Mouse (Mus musculus) kidney, postnatal 0 days (tissue): ENCODE measurements at regions not wholly inside any gene's neighbourhood (a gene's known extent, or its start where the extent isn't known, plus 50 kb on each side); places are given as distances from the start of the nearest gene placed in this dataset.

ENCODE experiments used
- ATAC-seq: fragments of 200-750 bp; cut with Nextera tagmentation; replicated peaks from 2 replicates; pipeline ENCODE4 v1.8.0; 2017; ENCODE audit warnings: low read depth, moderate number of reproducible peaks, moderate TSS enrichment, moderate library complexity; ENCODE audit not compliant: low FRiP score
- DNase-seq: peaks from one replicate; pipeline ENCODE4 v3.0.0-alpha.2; 2016; ENCODE audit warnings: low spot score
- H3K27ac ChIP-seq: fragments of 300-500 bp; sonication (generic); 2 replicates; pipeline ENCODE4 v1.5.1; 2014; ENCODE audit warnings: mild to moderate bottlenecking
- H3K27me3 ChIP-seq: fragments of 300-500 bp; sonication (generic); 2 replicates; pipeline ENCODE4 v1.6.1; 2014; ENCODE audit warnings: low read length, mixed read lengths; ENCODE audit not compliant: insufficient read depth
- H3K36me3 ChIP-seq: fragments of 300-500 bp; sonication (generic); 2 replicates; pipeline ENCODE4 v1.6.1; 2014; ENCODE audit warnings: low read length, mixed read lengths; ENCODE audit not compliant: insufficient read depth
- H3K4me1 ChIP-seq: fragments of 300-500 bp; sonication (generic); replicated peaks from 2 replicates; pipeline ENCODE4 v1.6.1; 2014; ENCODE audit warnings: antibody characterized with exemption, low read length, mixed read lengths; ENCODE audit not compliant: insufficient read depth
- H3K4me2 ChIP-seq: fragments of 300-500 bp; sonication (generic); 2 replicates; pipeline ENCODE4 v1.6.1; 2014; ENCODE audit warnings: mild to moderate bottlenecking, low read length, moderate library complexity, mixed read lengths
- H3K4me3 ChIP-seq: fragments of 300-500 bp; sonication (generic); replicated peaks from 2 replicates; pipeline ENCODE4 v1.5.1; 2014; ENCODE audit warnings: low read depth, low read length
- H3K9ac ChIP-seq: fragments of 300-500 bp; sonication (generic); 2 replicates; pipeline ENCODE4 v1.6.1; 2014; ENCODE audit warnings: low read depth, low read length
- H3K9me3 ChIP-seq: fragments of 300-500 bp; sonication (generic); replicated peaks from 2 replicates; pipeline ENCODE4 v1.6.1; 2016; ENCODE audit warnings: low read length, inconsistent platforms, mixed read lengths
- CTCF ChIP-seq: IDR thresholded peaks from 2 replicates; pipeline ENCODE4 v1.5.1; 2016; ENCODE audit warnings: antibody characterized with exemption, low read depth, mild to moderate bottlenecking, moderate library complexity
- WGBS: fragments of 180-500 bp; shearing (Covaris S2); extraction: QIAGEN DNeasy Blood & Tissue Kit; methylation state at CpG from one replicate; pipeline ENCODE4 v1.1.7; 2014; 5-methylcytosine and 5-hydroxymethylcytosine counted together

DNA sequence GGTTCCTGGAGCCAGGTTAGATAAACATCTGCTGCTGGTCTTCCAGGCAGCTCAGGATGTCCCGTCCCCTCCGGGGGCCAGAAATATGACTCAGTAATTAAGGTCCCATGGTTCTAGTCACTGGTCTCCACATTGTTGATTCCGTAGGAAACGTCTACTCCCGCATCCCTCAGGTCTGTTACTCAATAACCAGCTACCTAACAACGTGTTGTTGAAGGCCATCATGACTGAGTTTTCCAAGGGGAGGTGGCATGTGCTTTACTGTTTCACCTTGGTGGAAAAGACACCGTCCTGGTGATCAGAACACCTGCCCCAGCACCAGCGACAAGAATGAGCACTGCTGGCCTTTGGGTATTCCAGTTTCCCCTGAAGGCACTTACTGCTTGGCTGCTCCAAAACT lies 377.9 kb downstream of the Lpin1 start:
- Histone ChIP-seq H3K9ac (no peak overlapping the region), H3K4me3 (no peak overlapping the region), H3K4me2 (no peak overlapping the region), H3K27ac (no peak overlapping the region), H3K27me3 (no peaks in the 10 kb centered on the region), H3K9me3 (no peaks in the 10 kb centered on the region), H3K36me3 (no peaks in the 10 kb centered on the region), H3K4me1 (no peaks in the 10 kb centered on the region)
- 47% methylated on average over 8 of the region's 8 CpGs for WGBS
- ATAC-seq (peak; percentile 57; the same call in 1 of the 2 replicates), DNase-seq (no peak)
- no peak for TF ChIP-seq CTCF

DNA sequence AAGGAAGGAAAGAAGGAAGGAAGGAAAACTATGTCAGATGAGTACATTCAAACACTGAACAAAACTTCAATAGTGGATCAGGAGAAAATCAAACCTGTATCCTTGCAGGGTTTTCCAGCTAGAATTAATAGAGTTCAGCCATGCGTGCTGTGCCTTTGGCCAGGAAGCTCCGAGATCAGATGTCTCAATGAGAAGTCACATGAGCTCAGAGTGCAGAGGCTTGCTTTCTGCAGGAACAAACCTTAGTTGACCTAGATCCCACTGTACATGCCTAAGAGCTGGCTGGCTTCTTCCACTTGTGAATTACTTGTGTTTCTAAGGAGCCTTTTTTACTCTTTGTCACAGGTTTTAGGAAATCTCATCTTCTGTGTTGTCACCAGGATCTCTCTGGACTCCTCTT lies 378.7 kb downstream of the Lpin1 start:
- no peaks in the 10 kb centered on the region for H3K9me3 ChIP-seq
- H3K4me1 ChIP-seq, result no peaks in the 10 kb centered on the region
- peak; percentile 72; the same call in 1 of the 2 replicates for ATAC-seq
- DNase-seq, result peak; percentile 67
- WGBS, result 17% methylated on average over 2 of the region's 2 CpGs
- no peaks in the 10 kb centered on the region for H3K27me3 ChIP-seq
- H3K4me3 ChIP-seq, result no peak overlapping the region
- no peak overlapping the region for H3K27ac ChIP-seq
- no peak overlapping the region for H3K9ac ChIP-seq
- no peak overlapping the region for H3K4me2 ChIP-seq
- H3K36me3 ChIP-seq, result no peaks in the 10 kb centered on the region
- TF ChIP-seq CTCF, result no peak

DNA sequence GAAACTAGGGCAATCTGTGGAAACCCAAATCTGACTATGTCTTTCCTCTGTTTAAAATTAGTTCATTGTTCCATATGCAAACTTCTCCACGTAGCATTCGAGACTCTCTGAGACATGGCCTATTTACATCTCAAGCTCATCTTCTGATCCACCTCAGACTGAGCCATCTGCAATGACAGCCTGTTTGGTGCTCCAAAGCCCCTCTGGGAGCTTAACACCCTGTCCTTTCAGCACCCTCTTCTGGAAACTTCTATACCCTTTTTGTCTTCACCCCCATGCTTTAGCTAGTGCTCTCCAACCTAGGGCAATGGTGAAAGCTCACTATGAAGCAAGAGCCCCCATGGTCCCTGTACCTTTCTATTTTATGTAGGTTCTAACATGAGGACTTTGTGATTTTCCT lies 379.7 kb downstream of the Lpin1 start:
- Histone ChIP-seq H3K9ac (no peak overlapping the region), H3K27me3 (no peaks in the 10 kb centered on the region), H3K4me3 (no peak overlapping the region), H3K27ac (no peak overlapping the region), H3K4me2 (no peak overlapping the region), H3K9me3 (no peaks in the 10 kb centered on the region), H3K36me3 (no peaks in the 10 kb centered on the region), H3K4me1 (no peaks in the 10 kb centered on the region)
- peak; percentile 32 for DNase-seq
- 0 out of 2 replicates have a peak, but pooled peaks have one; percentile 29 for TF ChIP-seq CTCF
- 92% methylated on average over 2 of the region's 2 CpGs for WGBS
- no peak for ATAC-seq

DNA sequence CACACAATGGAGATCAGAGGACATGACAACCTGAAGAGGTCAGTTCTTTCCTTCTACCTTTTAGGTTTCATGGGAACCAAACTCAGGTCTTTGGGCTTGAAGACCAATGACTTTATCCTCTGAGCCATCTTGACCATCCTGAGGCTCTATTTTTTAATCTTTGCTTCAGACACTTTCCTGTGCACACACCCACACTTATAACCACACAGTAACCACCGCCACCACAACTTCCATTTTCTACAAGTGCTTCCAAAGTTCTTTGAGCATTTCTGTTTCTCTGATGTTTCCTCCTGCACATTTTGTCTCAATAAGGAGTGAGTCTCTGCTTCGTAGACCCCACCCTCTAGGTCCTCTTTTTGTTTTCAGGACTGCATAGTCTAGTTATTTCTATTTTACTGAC lies 385.3 kb downstream of the Lpin1 start:
- ATAC-seq (no peak), DNase-seq (no peak)
- no peak overlapping the region for H3K27ac ChIP-seq
- TF ChIP-seq CTCF, result no peak
- no peaks in the 10 kb centered on the region for H3K36me3 ChIP-seq
- H3K4me3 ChIP-seq, result no peak overlapping the region
- H3K9ac ChIP-seq, result no peak overlapping the region
- WGBS, result 92% methylated on average over 2 of the region's 2 CpGs
- H3K4me1 ChIP-seq, result no peaks in the 10 kb centered on the region
- H3K27me3 ChIP-seq, result no peaks in the 10 kb centered on the region
- H3K9me3 ChIP-seq, result no peaks in the 10 kb centered on the region
- no peak overlapping the region for H3K4me2 ChIP-seq

DNA sequence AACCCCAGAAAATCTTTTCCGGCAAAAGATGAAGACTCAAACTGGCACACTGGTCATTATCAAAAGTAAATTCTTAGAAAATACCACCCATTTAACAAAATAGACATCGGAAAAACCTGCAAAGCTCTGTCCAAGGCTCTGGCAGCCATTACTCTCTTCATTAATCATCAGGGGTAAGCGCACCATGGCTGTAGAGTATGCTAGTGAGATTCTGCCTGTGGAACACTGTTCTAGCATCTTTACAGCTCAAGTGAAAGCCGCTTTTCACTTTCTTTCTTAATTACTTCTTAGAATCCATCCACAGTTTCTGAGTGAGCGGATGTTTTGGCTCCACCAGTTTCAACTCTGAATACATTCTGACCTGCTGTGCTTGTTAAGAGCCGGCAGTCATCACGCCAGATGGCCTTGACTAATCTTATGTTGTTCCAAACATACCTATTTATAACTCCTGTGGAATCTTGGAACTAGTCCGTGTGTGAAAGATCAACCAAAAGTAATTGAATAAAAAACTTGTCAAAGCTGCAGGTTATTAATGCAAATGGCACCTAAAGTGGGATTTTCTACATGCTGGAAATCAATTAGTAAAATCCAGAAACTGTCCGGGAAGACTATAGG lies 387.8 kb downstream of the Lpin1 start:
- 75% methylated on average over 9 of the region's 9 CpGs for WGBS
- H3K36me3 ChIP-seq, result no peaks in the 10 kb centered on the region
- H3K4me3 ChIP-seq, result no peak overlapping the region
- H3K9ac ChIP-seq, result no peak overlapping the region
- no peak for ATAC-seq
- no peak overlapping the region for H3K4me2 ChIP-seq
- H3K9me3 ChIP-seq, result no peaks in the 10 kb centered on the region
- peak; percentile 35 for DNase-seq
- H3K4me1 ChIP-seq, result no peaks in the 10 kb centered on the region
- TF ChIP-seq CTCF, result no peak
- no peak overlapping the region for H3K27ac ChIP-seq
- H3K27me3 ChIP-seq, result no peaks in the 10 kb centered on the region

DNA sequence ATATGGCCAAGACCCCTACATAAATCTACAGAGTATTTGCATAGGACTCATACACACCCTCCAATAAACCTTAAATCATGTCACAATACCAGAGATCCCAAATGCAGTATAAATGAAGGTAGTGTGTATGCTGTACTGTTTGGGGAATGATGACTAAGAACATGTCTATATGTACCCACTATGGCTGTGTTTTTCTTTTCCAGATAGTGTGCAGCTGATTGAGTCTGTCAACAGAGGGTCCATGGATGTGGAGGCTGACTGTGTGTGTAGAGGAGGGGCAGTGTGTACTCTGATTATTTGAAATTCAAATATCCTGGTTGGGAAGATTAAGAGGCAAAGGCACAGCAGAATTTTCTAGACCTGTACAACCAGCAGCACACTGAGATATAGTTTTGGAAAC lies 388.6 kb downstream of the Lpin1 start:
- ATAC-seq, result no peak
- no peak for DNase-seq
- H3K4me3 ChIP-seq, result no peak overlapping the region
- no peak overlapping the region for H3K27ac ChIP-seq
- no peak overlapping the region for H3K4me2 ChIP-seq
- no peaks in the 10 kb centered on the region for H3K4me1 ChIP-seq
- no peak for TF ChIP-seq CTCF
- H3K27me3 ChIP-seq, result no peaks in the 10 kb centered on the region
- H3K9ac ChIP-seq, result no peak overlapping the region
- no peaks in the 10 kb centered on the region for H3K36me3 ChIP-seq
- no peaks in the 10 kb centered on the region for H3K9me3 ChIP-seq

DNA sequence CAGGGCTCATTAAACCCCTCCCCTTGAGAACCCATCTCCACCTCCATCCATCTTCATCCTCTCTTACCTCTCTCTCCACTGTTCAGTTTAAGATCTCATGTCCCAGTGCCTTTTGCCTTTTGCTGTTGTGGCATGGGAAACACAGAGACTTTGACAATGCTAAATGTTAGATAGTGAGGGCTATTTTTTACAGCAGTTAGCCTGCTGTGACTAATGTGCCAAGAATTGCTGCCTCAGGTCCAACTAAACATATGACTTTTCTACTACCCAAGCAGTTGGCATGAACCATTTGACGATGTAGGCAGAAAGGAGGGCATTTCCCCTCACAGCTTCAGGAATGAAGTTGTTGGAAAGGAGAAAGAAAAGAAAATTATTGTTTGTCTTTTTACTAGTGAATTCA lies 389.6 kb downstream of the Lpin1 start:
- no peak for ATAC-seq
- no peak for DNase-seq
- Histone ChIP-seq H3K27ac (no peak overlapping the region), H3K4me2 (no peak overlapping the region), H3K27me3 (no peaks in the 10 kb centered on the region), H3K9me3 (no peaks in the 10 kb centered on the region), H3K9ac (no peak overlapping the region), H3K36me3 (no peaks in the 10 kb centered on the region), H3K4me1 (no peaks in the 10 kb centered on the region), H3K4me3 (no peak overlapping the region)
- TF ChIP-seq CTCF, result no peak
- 67% methylated on average over 1 of the region's 1 CpGs for WGBS
